Mouse (Mus musculus) forebrain, embryonic 12.5 days (tissue): ENCODE measurements around the gene Mrpl41. TPM values are rescaled to one million over a fixed set of nuclear protein-coding genes. Genes with fewer than 3 reads are reported as not detected.
"Not testable (repeated sequence)": the region's sequence is repeated elsewhere in the genome, so short reads cannot be mapped to it uniquely, and the experiment has no call there.

Source experiments
- ATAC-seq: fragments of 200-750 bp; cut with Nextera tagmentation; 2 replicates; pipeline ENCODE4 v1.8.0; 2017; ENCODE audit warnings: moderate TSS enrichment; ENCODE audit not compliant: low FRiP score
- H3K27ac ChIP-seq: fragments of 300-500 bp; sonication (generic); 2 replicates; pipeline ENCODE4 v1.5.1; 2016; ENCODE audit warnings: mild to moderate bottlenecking
- H3K27me3 ChIP-seq: fragments of 300-500 bp; sonication (generic); 2 replicates; pipeline ENCODE4 v1.6.1; 2016; ENCODE audit warnings: mild to moderate bottlenecking
- H3K36me3 ChIP-seq: fragments of 300-500 bp; sonication (generic); replicated peaks from 2 replicates; pipeline ENCODE4 v1.6.1; 2016; ENCODE audit warnings: mild to moderate bottlenecking
- H3K4me1 ChIP-seq: fragments of 300-500 bp; sonication (generic); 2 replicates; pipeline ENCODE4 v1.6.1; 2016
- H3K4me2 ChIP-seq: fragments of 300-500 bp; sonication (generic); 2 replicates; pipeline ENCODE4 v1.6.1; 2016; ENCODE audit warnings: mild to moderate bottlenecking, moderate library complexity
- H3K4me3 ChIP-seq: fragments of 300-500 bp; sonication (generic); replicated peaks from 2 replicates; pipeline ENCODE4 v1.5.1; 2016; ENCODE audit warnings: mild to moderate bottlenecking
- H3K9ac ChIP-seq: fragments of 300-500 bp; sonication (generic); 2 replicates; pipeline ENCODE4 v1.6.1; 2016; ENCODE audit warnings: mild to moderate bottlenecking
- H3K9me3 ChIP-seq: fragments of 300-500 bp; sonication (generic); 2 replicates; pipeline ENCODE4 v1.6.1; 2016
- WGBS: fragments of 180-500 bp; shearing (Covaris S2); methylation state at CpG from one replicate; pipeline ENCODE4 v1.1.7; 2016; 5-methylcytosine and 5-hydroxymethylcytosine counted together
- polyA plus RNA-seq: library from polyadenylated mRNA; unstranded; fragments of >200 nt; fragmentation: Nextera tagmentation; extraction: Ambion mirVana; gene quantifications from 2 replicates; pipeline ENCODE4 v1.2.1, GENCODE M21; 2016

The Mrpl41 gene
- polyA plus RNA-seq, 1 experiment from 2014 or later: 143 TPM

DNA sequence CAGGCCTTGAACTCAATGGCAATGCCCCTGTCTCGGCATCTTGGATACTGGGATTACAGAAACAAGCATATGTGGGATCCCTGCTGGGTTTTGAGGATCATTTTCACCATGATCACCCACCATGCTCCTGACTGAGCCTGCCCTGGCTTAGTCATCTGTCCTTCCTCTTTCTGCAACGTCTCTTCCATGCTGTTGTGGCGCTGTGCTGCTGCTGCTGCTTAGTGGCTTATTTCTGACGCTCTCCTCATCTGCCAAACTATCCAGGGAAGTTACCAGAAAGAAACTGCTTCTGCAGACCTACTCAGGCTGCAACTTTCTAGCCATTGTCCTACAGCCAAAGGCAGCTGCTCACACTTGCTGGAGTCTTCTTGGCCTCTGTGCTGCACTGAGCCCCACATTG lies 4.5 kb downstream of the Mrpl41 start:
- 85% methylated on average over 4 of the region's 4 CpGs for WGBS
- Histone ChIP-seq H3K36me3 (peaks cover 68% of the 10 kb centered on the region), H3K27me3 (no peaks in the 10 kb centered on the region), H3K4me2 (no peak overlapping the region), H3K4me3 (no peak overlapping the region), H3K4me1 (peaks cover 12% of the 10 kb centered on the region), H3K27ac (no peak overlapping the region), H3K9me3 (no peaks in the 10 kb centered on the region), H3K9ac (no peak overlapping the region)
- ATAC-seq: no peak

DNA sequence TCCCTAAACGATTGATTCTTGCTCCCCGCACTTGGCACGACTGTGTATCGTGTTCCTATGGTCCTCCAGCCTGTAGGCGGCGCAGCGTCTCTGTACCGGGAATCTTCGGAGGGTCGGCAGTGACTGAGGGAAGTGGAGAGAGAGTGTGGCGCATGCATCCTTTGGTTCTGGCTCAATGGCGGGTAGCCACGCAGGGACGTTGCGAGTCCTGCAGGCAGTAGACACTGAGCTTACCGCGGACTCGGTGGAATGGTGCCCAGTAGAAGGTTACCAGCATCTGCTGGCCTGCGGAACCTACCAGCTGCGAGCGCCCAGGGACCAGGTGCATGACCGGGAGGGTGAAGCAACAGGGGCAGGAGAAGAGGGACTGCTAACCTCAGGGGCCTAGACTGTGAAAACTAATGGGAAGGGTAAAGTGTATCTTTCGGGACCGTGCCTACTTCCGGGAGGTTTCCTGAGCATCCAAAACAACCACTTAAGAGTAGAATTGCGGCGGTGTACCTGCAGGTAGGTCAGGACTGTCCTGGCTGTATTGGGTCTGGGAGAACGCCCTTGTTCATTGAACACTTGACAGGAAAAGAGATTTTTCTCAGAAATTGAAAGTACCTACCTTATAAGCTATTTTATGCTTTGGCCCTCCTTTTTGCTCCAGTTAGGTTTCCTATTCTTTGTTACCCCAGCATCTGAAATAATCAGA lies 12.4 kb downstream of the Mrpl41 start, which contains the start of gene Dph7:
TSS of gene Dph7 (plus strand) at position 97 of the 697 bp plus-strand sequence.
- no peak within 1 kb of the TSS for H3K27ac ChIP-seq
- peak; percentile 91 for ATAC-seq
- 1% methylated on average over 28 of the region's 28 CpGs for WGBS

DNA sequence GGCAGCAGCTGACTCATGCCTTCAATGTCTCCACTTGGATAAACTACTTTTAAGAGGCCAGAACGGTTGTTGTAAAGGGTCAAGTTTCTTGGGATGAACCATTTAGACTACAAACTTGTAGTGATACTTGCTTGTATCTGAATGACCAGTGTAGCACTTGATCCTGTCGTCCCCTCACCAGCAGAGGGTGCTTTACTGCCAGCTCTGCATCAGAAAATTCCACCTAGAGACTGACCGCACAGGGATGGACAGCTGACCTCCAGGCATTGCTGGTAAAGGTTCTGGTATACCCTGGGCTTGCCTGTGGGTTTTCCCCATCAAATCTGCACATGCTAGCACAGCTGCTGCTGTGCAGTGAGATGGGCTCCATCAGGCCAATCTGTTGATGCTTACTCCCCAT lies 14.0 kb downstream of the Mrpl41 start:
- H3K9me3 ChIP-seq: no peaks in the 10 kb centered on the region
- peaks cover 60% of the 10 kb centered on the region for H3K36me3 ChIP-seq
- H3K4me3 ChIP-seq: no peak overlapping the region
- no peak for ATAC-seq
- 44% methylated on average over 3 of the region's 3 CpGs for WGBS
- H3K4me2 ChIP-seq: no peak overlapping the region
- no peak overlapping the region for H3K27ac ChIP-seq
- peaks cover 12% of the 10 kb centered on the region for H3K4me1 ChIP-seq
- no peaks in the 10 kb centered on the region for H3K27me3 ChIP-seq
- no peak overlapping the region for H3K9ac ChIP-seq

More for the DNA sequence above, 12.4 kb downstream of the Mrpl41 start, which contains the start of gene Dph7:
- H3K4me3 ChIP-seq: peak within 1 kb of the TSS; percentile 68
- no peaks in the 10 kb centered on the region for H3K9me3 ChIP-seq
- H3K4me1 ChIP-seq: peaks cover 12% of the 10 kb centered on the region
- no peaks in the 10 kb centered on the region for H3K27me3 ChIP-seq
- H3K4me2 ChIP-seq: peak within 1 kb of the TSS; percentile 64
- H3K9ac ChIP-seq: peak within 1 kb of the TSS; percentile 81
- peaks cover 53% of the 10 kb centered on the region for H3K36me3 ChIP-seq

DNA sequence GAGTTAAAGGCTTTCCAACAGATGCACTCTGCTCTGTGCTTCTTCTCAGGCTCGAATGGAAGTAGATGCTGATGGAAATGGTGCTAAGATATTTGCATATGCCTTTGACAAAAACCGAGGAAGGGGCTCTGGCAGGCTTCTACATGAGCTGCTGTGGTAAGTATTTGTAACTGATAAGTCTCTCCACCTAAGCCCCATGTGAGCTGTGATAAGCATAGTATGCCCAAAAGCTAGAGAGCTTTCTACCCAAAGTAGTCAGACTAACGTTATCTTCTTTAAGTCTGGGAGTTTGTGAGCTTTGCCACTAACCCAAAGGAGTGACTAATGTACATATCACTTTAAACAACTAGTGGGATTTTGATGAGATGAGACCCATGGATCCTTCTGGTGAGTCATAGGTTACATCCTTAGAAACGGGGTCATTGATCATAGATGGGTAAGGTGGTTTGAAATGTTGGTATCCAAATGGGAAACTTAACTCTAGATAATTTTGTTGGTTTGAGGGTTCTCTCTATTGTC lies 22.3 kb downstream of the Mrpl41 start:
- no peak overlapping the region for H3K4me2 ChIP-seq
- no peak overlapping the region for H3K4me3 ChIP-seq
- H3K9me3 ChIP-seq: no peaks in the 10 kb centered on the region
- peaks cover 16% of the 10 kb centered on the region for H3K4me1 ChIP-seq
- H3K27ac ChIP-seq: no peak overlapping the region
- WGBS: 87% methylated on average over 4 of the region's 4 CpGs
- peaks cover 60% of the 10 kb centered on the region for H3K36me3 ChIP-seq
- no peak overlapping the region for H3K9ac ChIP-seq
- ATAC-seq: no peak
- peaks cover 6% of the 10 kb centered on the region; the same call in 1 of the 2 replicates for H3K27me3 ChIP-seq

DNA sequence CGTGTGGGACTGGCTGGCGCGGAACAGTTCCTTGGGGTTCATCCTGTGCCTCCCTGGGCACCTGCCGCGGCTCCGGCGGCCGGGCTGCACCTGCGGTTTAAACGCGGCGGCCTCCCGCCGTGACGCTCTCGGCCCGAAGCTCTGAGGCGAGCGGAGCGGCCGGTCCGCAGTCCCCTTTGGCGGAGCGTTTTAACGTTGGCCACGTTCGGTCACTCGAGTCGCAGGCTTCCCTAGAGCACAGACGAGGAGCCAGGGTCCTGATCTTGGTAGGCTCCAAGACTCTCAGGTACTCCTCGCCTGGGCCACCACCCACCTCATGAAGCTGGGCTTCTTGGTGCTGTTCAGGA lies 24.7 kb downstream of the Mrpl41 start:
- under 1% methylated on average over 31 of the region's 31 CpGs for whole genome bisulfite sequencing
- H3K27ac ChIP-seq: peak overlapping the region; percentile 74
- H3K4me1 ChIP-seq: peaks cover 16% of the 10 kb centered on the region
- H3K9ac ChIP-seq: peak overlapping the region; percentile 95
- peak overlapping the region; percentile 95 for H3K4me2 ChIP-seq
- H3K4me3 ChIP-seq: peak overlapping the region; percentile 98
- no peaks in the 10 kb centered on the region for H3K9me3 ChIP-seq
- 0 out of 2 replicates have a peak, but pooled peaks have one; percentile 14 for ATAC-seq
- peaks cover 35% of the 10 kb centered on the region for H3K36me3 ChIP-seq
- peaks cover 6% of the 10 kb centered on the region for H3K27me3 ChIP-seq

DNA sequence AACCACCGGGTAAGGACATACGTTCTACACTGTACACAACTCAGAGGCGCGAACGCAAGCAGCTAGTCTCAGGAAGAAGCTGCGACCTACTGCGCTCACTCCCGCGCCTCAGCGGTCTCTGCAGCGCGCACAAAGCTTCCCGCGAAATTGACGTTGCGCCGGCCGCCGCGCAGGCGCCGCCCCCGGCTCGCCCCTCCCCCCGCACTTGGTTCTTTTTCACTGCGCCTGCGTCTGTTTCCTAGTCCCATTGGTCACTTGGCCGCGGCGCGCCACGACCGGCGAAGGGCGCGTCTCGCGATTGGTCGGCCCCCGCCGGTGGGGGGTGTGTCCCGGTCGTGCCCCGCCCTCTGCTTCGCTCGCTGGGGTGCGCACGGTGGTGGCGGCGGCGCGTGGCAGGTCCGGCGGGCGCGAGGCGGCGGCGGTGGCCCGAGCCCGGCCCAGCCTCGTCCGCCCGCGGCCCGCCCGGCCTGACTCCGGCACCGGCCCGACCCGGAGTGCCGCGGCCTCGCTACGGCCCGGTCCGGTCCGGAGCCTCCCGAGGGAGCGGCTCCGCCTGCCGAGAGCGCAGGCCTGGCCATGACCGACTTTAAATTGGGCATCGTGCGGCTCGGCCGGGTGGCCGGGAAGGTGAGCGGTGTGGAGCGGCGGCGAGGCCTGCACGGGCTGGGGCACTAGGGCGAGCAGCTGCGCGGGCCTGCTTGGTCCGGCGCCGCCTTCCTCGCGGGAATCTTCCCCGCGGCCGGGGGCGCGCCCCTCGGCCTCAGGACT lies 25.3 kb downstream of the Mrpl41 start, which contains the start of gene Zmynd19:
TSS of gene Zmynd19 (plus strand) at position 372 of the 768 bp plus-strand sequence.
- H3K4me3 ChIP-seq: peak within 1 kb of the TSS; percentile 98
- H3K36me3 ChIP-seq: peaks cover 30% of the 10 kb centered on the region
- WGBS: under 1% methylated on average over 78 of the region's 108 CpGs
- H3K27me3 ChIP-seq: peaks cover 6% of the 10 kb centered on the region
- H3K4me2 ChIP-seq: peak within 1 kb of the TSS; percentile 95
- H3K27ac ChIP-seq: peak within 1 kb of the TSS; percentile 74
- peak; percentile 99 for ATAC-seq
- H3K9me3 ChIP-seq: no peaks in the 10 kb centered on the region
- peak within 1 kb of the TSS; percentile 95 for H3K9ac ChIP-seq
- H3K4me1 ChIP-seq: peaks cover 16% of the 10 kb centered on the region

DNA sequence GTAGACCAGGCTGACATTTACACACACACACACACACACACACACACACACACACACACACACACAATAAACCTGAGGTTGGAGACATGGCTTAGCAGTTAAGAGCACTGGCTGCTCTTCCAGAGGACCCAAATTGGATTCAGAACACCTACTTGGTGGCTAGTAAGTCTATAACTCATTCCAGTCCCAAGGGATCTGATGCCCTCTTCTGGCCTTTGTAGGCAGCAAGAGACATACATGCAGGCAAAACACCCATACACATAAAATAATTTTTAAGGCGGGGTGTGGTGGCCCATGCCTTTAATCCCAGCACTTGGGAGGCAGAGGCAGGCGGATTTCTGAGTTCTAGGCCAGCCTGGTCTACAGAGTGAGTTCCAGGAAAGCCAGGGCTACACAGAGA lies 30.6 kb downstream of the Mrpl41 start:
- not testable (repeated sequence) for H3K27me3 ChIP-seq, H3K9me3 ChIP-seq, H3K4me2 ChIP-seq, H3K36me3 ChIP-seq, H3K9ac ChIP-seq, H3K4me1 ChIP-seq, ATAC-seq, H3K4me3 ChIP-seq, H3K27ac ChIP-seq
- 44% methylated on average over 2 of the region's 2 CpGs for WGBS

DNA sequence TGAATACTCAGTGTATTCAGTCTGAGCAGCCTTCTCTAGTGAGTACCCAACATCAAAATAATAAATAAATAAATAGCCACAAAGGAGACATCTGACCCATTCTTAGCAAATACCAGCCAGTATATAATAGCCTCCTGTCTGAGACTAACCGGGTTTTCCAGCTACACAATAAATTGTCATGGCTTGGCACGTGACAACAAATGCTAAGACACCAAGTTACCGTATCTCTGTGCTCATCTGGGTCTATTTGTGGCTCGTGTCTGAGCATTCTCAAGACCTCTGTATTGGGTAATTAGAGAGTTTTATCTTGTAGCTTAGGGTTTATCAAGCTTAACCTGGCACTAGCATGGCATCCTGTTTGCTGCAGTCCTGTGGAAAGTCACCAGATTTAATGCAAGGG lies 32.8 kb downstream of the Mrpl41 start:
- Histone ChIP-seq H3K9me3 (no peaks in the 10 kb centered on the region), H3K4me1 (no peaks in the 10 kb centered on the region), H3K27me3 (no peaks in the 10 kb centered on the region; the same call in 1 of the 2 replicates), H3K36me3 (no peaks in the 10 kb centered on the region), H3K4me2 (no peak overlapping the region), H3K9ac (no peak overlapping the region), H3K27ac (no peak overlapping the region), H3K4me3 (no peak overlapping the region)
- no peak for ATAC-seq
- 81% methylated on average over 4 of the region's 4 CpGs for WGBS

DNA sequence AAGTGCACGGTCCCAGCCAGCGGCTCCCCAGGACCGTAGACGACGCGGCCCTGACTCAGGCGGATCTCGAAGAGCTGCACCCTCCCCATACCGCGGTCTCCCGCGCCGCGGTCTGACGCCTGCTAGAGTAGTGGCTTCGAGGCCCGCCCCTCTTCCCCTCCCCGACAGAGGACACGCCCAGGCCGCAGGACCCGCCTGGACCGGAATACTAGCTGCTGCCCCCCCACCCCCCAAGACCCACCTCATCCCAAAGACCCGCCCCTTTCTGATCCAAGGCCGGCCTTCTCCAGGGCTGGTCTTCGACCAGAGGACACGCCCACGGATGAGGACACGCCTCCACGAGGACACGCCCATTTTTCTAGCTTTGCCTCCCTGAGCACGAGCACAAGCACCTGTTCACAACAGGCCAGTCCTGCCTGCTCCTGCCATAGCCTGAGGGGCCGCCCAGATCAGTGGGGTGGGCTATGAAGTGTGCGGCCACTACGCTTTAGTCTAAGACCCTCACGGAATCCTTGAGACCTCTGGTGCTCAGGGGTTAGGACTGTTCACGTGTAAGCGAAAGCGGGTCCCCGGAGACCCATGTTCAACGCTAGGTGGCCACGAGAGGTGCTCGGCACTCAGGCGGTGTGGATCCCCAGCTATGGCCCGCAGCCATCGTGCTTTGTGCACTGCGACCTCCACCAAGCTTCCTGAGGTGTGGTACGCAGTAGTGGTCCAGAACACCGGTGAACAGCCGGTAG lies 39.7 kb downstream of the Mrpl41 start, which contains the start of gene Arrdc1:
TSS of gene Arrdc1 (minus strand) at position 196 of the 740 bp plus-strand sequence.
- Histone ChIP-seq H3K27ac (0 out of 2 replicates have a peak within 1 kb of the TSS, but pooled peaks have one; percentile 38), H3K4me2 (peak within 1 kb of the TSS; percentile 95), H3K4me3 (peak within 1 kb of the TSS; percentile 61), H3K4me1 (peaks cover 15% of the 10 kb centered on the region), H3K27me3 (peaks cover 6% of the 10 kb centered on the region; the same call in 1 of the 2 replicates), H3K36me3 (no peaks in the 10 kb centered on the region), H3K9ac (peak within 1 kb of the TSS; percentile 71), H3K9me3 (no peaks in the 10 kb centered on the region)
- ATAC-seq: peak; percentile 94
- WGBS: under 1% methylated on average over 47 of the region's 49 CpGs

DNA sequence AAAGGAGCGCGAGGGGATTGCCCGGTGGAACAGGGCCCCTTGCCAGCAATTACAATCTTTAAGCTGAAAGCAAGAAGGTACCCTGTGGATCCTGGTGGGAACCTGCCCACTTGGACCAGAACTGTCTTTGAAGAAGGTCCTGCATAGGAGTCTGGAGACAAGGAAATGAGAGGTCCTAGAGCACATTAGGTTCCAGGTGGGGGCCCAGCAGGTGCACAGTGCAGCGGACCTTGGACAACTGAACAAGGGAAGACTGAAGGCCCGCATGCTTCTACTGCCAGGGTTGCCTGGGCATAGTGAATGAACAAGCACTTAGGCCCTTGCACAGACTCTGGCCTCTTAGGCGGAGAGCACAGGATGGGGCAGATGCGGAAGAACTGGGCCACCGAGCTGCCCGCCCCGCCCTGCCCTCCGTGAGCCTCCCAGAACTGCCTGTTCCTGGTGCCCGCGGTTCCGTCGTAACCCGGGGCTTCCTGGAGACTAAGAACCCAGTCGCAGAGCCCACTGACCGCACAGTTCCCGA lies 40.4 kb downstream of the Mrpl41 start:
- Histone ChIP-seq H3K27ac (no peak overlapping the region), H3K36me3 (no peaks in the 10 kb centered on the region), H3K4me2 (peak overlapping the region; percentile 95), H3K4me1 (peaks cover 15% of the 10 kb centered on the region), H3K9ac (peak overlapping the region; percentile 71), H3K4me3 (peak overlapping the region; percentile 61), H3K9me3 (no peaks in the 10 kb centered on the region), H3K27me3 (peaks cover 6% of the 10 kb centered on the region; the same call in 1 of the 2 replicates)
- 6% methylated on average over 19 of the region's 19 CpGs for WGBS
- peak; percentile 69 for ATAC-seq

DNA sequence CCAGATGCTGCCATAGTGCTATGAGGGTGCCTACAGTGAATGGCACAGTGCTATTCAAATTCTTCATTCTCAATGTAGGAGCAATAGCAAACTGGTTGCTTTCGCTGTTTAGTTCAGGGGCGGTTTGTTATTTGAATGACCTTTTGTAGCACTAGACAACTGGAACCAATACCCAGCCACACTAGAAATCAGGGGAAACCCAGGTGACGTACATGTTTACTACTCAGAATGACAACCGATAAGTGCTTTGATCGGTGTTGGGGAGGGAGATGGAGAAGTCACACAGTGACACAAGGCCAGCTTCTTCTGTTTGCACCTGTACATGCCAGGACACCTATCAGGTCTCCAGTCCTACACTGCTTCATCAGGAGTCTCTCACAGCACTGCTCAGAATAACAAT lies 45.3 kb downstream of the Mrpl41 start:
- 92% methylated on average over 5 of the region's 5 CpGs for WGBS
- H3K27me3 ChIP-seq: peaks cover 6% of the 10 kb centered on the region; the same call in 1 of the 2 replicates
- no peak overlapping the region for H3K27ac ChIP-seq
- no peaks in the 10 kb centered on the region for H3K9me3 ChIP-seq
- H3K4me1 ChIP-seq: peaks cover 4% of the 10 kb centered on the region; the same call in 1 of the 2 replicates
- H3K4me2 ChIP-seq: no peak overlapping the region
- no peak for ATAC-seq
- no peaks in the 10 kb centered on the region for H3K36me3 ChIP-seq
- no peak overlapping the region for H3K9ac ChIP-seq
- no peak overlapping the region for H3K4me3 ChIP-seq
